Mouse (Mus musculus) liver, adult 2 months (tissue): Measurements from ENCODE around the gene Trim14. TPM values are rescaled to one million over a fixed set of nuclear protein-coding genes. Genes with fewer than 3 reads are reported as not detected.

Experiments
- DNase-seq: peaks from one replicate; pipeline ENCODE4 v3.0.0-alpha.2; 2011; ENCODE audit warnings: low read depth, low spot score; ENCODE audit errors: extremely low read depth
- H3K27ac ChIP-seq: fragments of 200-500 bp; replicated peaks from 2 replicates; pipeline ENCODE4 v1.5.1; 2012; ENCODE audit warnings: low read depth, mild to moderate bottlenecking, control low read depth, inconsistent platforms, low read length; ENCODE audit not compliant: insufficient read depth
- H3K27me3 ChIP-seq: fragments of 200-500 bp; 2 replicates; pipeline ENCODE4 v1.6.1; 2012; ENCODE audit warnings: mild to moderate bottlenecking, moderate library complexity, low read length, inconsistent platforms; ENCODE audit not compliant: control insufficient read depth, insufficient read depth
- H3K36me3 ChIP-seq: fragments of 200-500 bp; 2 replicates; pipeline ENCODE4 v1.6.1; 2012; ENCODE audit warnings: low read length, inconsistent platforms; ENCODE audit not compliant: control insufficient read depth, insufficient read depth
- H3K4me1 ChIP-seq: fragments of 200-500 bp; 2 replicates; pipeline ENCODE4 v1.6.1; 2011; ENCODE audit warnings: low read length; ENCODE audit not compliant: control insufficient read depth, insufficient read depth
- H3K4me3 ChIP-seq: fragments of 200-500 bp; 2 replicates; pipeline ENCODE4 v1.5.1; 2011; ENCODE audit warnings: low read depth, mild to moderate bottlenecking, control low read depth, low read length, moderate library complexity; ENCODE audit not compliant: insufficient read depth
- H3K79me2 ChIP-seq: fragments of 200-500 bp; 2 replicates; pipeline ENCODE4 v1.6.1; 2012; ENCODE audit warnings: inconsistent platforms, mild to moderate bottlenecking, low read length, moderate library complexity; ENCODE audit not compliant: control insufficient read depth, insufficient read depth
- H3K9ac ChIP-seq: fragments of 200-500 bp; 2 replicates; pipeline ENCODE4 v1.6.1; 2012; ENCODE audit warnings: low read depth, mild to moderate bottlenecking, control low read depth, inconsistent platforms, low read length
- CTCF ChIP-seq: fragments of 200-500 bp; IDR thresholded peaks from 2 replicates; pipeline ENCODE4 v1.5.1; 2011; ENCODE audit warnings: low read depth, low read length, control low read depth
- POLR2A ChIP-seq: fragments of 200-500 bp; IDR thresholded peaks from 2 replicates; pipeline ENCODE4 v1.6.1; 2011; ENCODE audit warnings: low read length, control low read depth; ENCODE audit not compliant: insufficient read depth; ENCODE audit errors: extremely low read depth
- WGBS: fragments of 180-500 bp; shearing (Covaris S2); methylation state at CpG from one replicate; pipeline ENCODE4 v1.1.7; 2018; 5-methylcytosine and 5-hydroxymethylcytosine counted together
- polyA plus RNA-seq: library from polyadenylated mRNA; depleted of rRNA; stranded (reverse); fragments of >200 nt; gene quantifications from 2 replicates; pipeline ENCODE4 v1.2.3, GENCODE M21; 2012; rRNA removed
- total RNA-seq: library from RNA; depleted of rRNA; stranded (reverse); fragments of >200 nt; gene quantifications from 2 replicates; pipeline ENCODE4 v1.2.3, GENCODE M21; 2014; rRNA removed

Trim14 gene
- total and polyA plus RNA-seq, 2 experiments: 24.9 to 26.5 TPM

DNA sequence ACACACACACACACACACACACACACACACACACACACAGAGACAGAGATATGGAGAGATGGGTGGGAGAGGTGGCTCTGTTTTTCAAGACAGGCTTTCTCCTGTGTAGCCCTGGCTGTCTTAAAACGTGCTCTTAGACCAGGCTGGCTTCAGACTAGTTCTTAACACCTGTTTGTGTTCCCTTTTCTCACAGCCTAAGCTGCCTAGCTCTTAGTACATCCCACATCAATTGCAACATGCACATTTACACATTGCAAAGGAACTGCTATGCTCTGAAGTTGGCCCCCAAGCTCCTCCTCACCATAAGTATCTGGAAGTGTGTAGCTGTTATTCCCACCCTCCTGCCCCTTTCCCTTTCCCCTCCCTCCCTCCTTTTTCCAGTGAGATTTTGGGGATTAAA lies 88.5 kb downstream of the Trim14 start:
- H3K27ac ChIP-seq: no peak overlapping the region
- H3K9ac ChIP-seq: no peak overlapping the region
- peaks cover 5% of the 10 kb centered on the region; the same call in 1 of the 2 replicates for H3K79me2 ChIP-seq
- DNase-seq: no peak
- no peak for TF ChIP-seq CTCF
- H3K4me3 ChIP-seq: no peak overlapping the region
- 54% methylated on average over 1 of the region's 1 CpGs for WGBS
- no peaks in the 10 kb centered on the region for H3K27me3 ChIP-seq
- H3K4me1 ChIP-seq: peaks cover 1% of the 10 kb centered on the region; the same call in 1 of the 2 replicates
- no peaks in the 10 kb centered on the region for H3K36me3 ChIP-seq

DNA sequence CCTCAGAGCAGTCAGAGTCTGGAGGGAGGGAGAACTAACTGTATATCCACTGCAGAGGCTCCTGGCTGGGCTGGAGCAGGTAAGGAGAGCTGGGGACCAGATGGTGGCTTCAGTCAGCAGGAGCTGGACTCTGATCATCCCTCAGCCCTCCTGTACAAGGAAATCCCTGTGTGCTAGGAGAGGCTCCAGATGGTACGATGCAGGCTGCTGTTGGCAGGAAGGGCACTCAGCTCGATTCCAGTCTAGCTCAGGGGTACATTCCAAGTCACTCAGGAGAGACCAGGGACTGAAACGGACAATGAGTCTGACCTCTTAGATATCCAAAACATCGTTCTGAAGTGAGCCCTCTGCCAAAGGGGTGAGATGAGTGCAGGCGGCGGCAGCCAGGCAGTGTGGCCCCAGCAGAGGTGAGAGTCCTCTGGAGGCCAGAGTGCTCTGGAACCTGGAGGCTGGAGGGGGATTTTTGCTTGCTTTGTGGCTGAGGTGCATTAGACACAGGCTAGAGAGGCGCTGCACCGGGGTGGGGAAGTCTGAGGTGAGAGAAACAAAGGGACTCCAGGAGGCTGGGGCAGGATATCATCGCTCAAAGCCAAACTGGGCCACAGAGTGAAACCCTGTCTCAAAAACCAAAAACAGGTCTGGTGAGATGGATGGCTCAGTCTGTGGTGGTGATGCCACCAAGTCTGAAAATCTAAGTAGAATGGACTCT lies 90.5 kb downstream of the Trim14 start:
- DNase-seq: no peak
- Histone ChIP-seq H3K4me1 (no peaks in the 10 kb centered on the region; the same call in 1 of the 2 replicates), H3K36me3 (no peaks in the 10 kb centered on the region), H3K4me3 (no peak overlapping the region), H3K27me3 (no peaks in the 10 kb centered on the region), H3K79me2 (no peaks in the 10 kb centered on the region), H3K27ac (no peak overlapping the region), H3K9ac (no peak overlapping the region)
- TF ChIP-seq POLR2A (no peak), CTCF (no peak)
- WGBS: 67% methylated on average over 9 of the region's 9 CpGs

Other genes with a start within 250 kb of the Trim14 start
- not detected in 2 replicates for gene Foxe1, start 192.5 kb downstream of the Trim14 start, total RNA-seq
- gene Foxe1, start 192.5 kb downstream of the Trim14 start, polyA plus RNA-seq: 0.04 TPM in 1 of 2 replicates, not detected in the other
- gene Trmo, start 146.7 kb downstream of the Trim14 start, total RNA-seq: 4.0 and 4.6 TPM in 2 replicates
- gene Trmo, start 146.7 kb downstream of the Trim14 start, polyA plus RNA-seq: 3.3 and 4.5 TPM in 2 replicates
- gene Hemgn, start 122.6 kb downstream of the Trim14 start, total RNA-seq: not detected in 2 replicates
- gene Hemgn, start 122.6 kb downstream of the Trim14 start, polyA plus RNA-seq: not detected in 2 replicates
- 3.5 and 4.8 TPM in 2 replicates for gene Anp32b, start 85.2 kb downstream of the Trim14 start, total RNA-seq
- gene Anp32b, start 85.2 kb downstream of the Trim14 start, polyA plus RNA-seq: 6.1 and 7.1 TPM in 2 replicates
- 10.7 and 14.3 TPM in 2 replicates for gene Nans, start 46.9 kb downstream of the Trim14 start, total RNA-seq
- 11.5 and 13.0 TPM in 2 replicates for gene Nans, start 46.9 kb downstream of the Trim14 start, polyA plus RNA-seq
- gene Coro2a, start 66.1 kb upstream of the Trim14 start, total RNA-seq: 0.83 and 1.5 TPM in 2 replicates
- 0.76 and 1.0 TPM in 2 replicates for gene Coro2a, start 66.1 kb upstream of the Trim14 start, polyA plus RNA-seq
- 0.40 and 0.55 TPM in 2 replicates for gene Tbc1d2, start 114.1 kb upstream of the Trim14 start, total RNA-seq
- gene Tbc1d2, start 114.1 kb upstream of the Trim14 start, polyA plus RNA-seq: 0.94 and 1.3 TPM in 2 replicates